Comparison of ENCODE assay signal across 11 mouse cellular contexts in the genomic region with DNA sequence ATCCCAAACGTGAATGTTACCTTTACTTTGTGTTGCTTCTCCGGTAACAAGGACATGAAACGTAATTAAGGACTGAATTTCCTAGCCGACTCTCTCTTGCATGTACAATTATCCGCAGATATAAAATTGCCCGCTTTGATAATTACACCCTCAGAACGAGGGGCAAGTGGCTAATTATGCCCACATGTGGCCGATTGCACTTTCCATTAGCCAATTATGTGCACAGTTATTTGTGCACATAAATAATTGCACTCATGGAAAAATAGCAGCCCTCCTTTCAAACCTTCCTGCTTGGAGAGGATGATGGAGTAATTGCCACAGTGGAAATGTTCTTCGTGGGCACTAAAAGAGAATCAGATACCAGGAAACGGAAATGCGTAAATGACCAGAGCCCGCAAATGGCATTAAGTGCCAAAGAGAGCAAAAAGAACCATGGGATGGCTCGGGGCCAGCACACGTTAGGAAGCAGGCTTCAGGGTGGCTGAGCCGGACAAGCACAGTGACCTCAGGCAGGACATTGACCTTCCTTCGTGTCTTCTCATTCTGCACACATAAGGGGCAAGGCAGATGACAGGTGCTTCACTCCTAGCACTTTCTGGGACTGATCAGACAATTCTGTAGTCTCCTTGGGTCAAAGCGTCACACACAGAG.
A peak's percentile ranks its signal among the peaks of the same experiment; 100 is the strongest.
DNase-seq lines count a peak whose midpoint lies in the region; ATAC-seq and TF ChIP-seq lines count a peak whose summit lies in the region.
"Had no signal": no experiment of that assay in that cellular context is flagged by ENCODE, and none has a peak within 500 bp of the region (broad histone marks: within the 10 kb centered on the region; RNA-seq: fewer than 3 reads in every experiment).

No protein-coding gene starts in this region.

- H3K4me3 ChIP-seq in intestine, embryonic 14.5 days (ENCODE audit: low read depth, low read length): no peak overlapping the region
- H3K4me3 ChIP-seq in intestine, embryonic 16.5 days (ENCODE audit: low read length): no peak overlapping the region
- no peak overlapping the region for H3K4me3 ChIP-seq in midbrain, embryonic 16.5 days (ENCODE audit: low read depth, low read length)
- H3K4me3 ChIP-seq in midbrain, embryonic 11.5 days (ENCODE audit: low read depth, low read length): no peak overlapping the region
- no peak overlapping the region for H3K4me3 ChIP-seq in forebrain, postnatal 0 days (ENCODE audit: low read depth, low read length)
- H3K4me3 ChIP-seq in olfactory bulb, adult 2 months (ENCODE audit: insufficient read depth, low read depth, low read length): no peak overlapping the region
- H3K4me3 ChIP-seq: heart, adult 2 months had no signal

- no peaks in the 10 kb centered on the region for H3K27me3 ChIP-seq in intestine, embryonic 14.5 days (replicated peaks; ENCODE audit: control insufficient read depth, insufficient read depth, low read length)
- no peaks in the 10 kb centered on the region for H3K27me3 ChIP-seq in intestine, embryonic 16.5 days (replicated peaks; ENCODE audit: control insufficient read depth, insufficient read depth, low read length)
- H3K27me3 ChIP-seq in midbrain, embryonic 16.5 days (ENCODE audit: control insufficient read depth, insufficient read depth, low read depth, low read length): no peaks in the 10 kb centered on the region
- H3K27me3 ChIP-seq in midbrain, embryonic 11.5 days (ENCODE audit: control insufficient read depth, insufficient read depth, low read length): no peaks in the 10 kb centered on the region
- H3K27me3 ChIP-seq in forebrain, postnatal 0 days (ENCODE audit: insufficient read depth, low read length): no peaks in the 10 kb centered on the region

- H3K36me3 ChIP-seq in intestine, embryonic 14.5 days (ENCODE audit: control insufficient read depth, insufficient read depth, low read length): no peaks in the 10 kb centered on the region
- no peaks in the 10 kb centered on the region for H3K36me3 ChIP-seq in intestine, embryonic 16.5 days (ENCODE audit: control insufficient read depth, insufficient read depth, low read length)
- H3K36me3 ChIP-seq in midbrain, embryonic 16.5 days (ENCODE audit: control insufficient read depth, insufficient read depth, low read length): no peaks in the 10 kb centered on the region
- H3K36me3 ChIP-seq in midbrain, embryonic 11.5 days (ENCODE audit: control insufficient read depth, insufficient read depth, low read length): no peaks in the 10 kb centered on the region
- H3K36me3 ChIP-seq in forebrain, postnatal 0 days (ENCODE audit: insufficient read depth): no peaks in the 10 kb centered on the region

- H3K9me3 ChIP-seq in intestine, embryonic 14.5 days (ENCODE audit: control insufficient read depth, low read length): 0 out of 2 replicates have a peak, but pooled peaks cover 4% of the 10 kb centered on the region
- no peaks in the 10 kb centered on the region for H3K9me3 ChIP-seq in intestine, embryonic 16.5 days (ENCODE audit: control insufficient read depth, low read length)
- 0 out of 2 replicates have a peak, but pooled peaks cover 2% of the 10 kb centered on the region for H3K9me3 ChIP-seq in midbrain, embryonic 16.5 days (replicated peaks; ENCODE audit: control insufficient read depth, low read length, poor library complexity, severe bottlenecking)
- no peaks in the 10 kb centered on the region for H3K9me3 ChIP-seq in midbrain, embryonic 11.5 days (ENCODE audit: control insufficient read depth, low read length)
- no peaks in the 10 kb centered on the region for H3K9me3 ChIP-seq in forebrain, postnatal 0 days (ENCODE audit: low read length)

- no peak for TF ChIP-seq POLR2A in olfactory bulb, adult 2 months (IDR thresholded peaks at IDR 0.05; ENCODE audit: insufficient read depth, low read depth, low read length)

- H3K9ac ChIP-seq in intestine, embryonic 14.5 days (ENCODE audit: low read length): no peak overlapping the region
- H3K9ac ChIP-seq in intestine, embryonic 16.5 days (ENCODE audit: low read depth, low read length): no peak overlapping the region
- no peak overlapping the region for H3K9ac ChIP-seq in midbrain, embryonic 16.5 days (ENCODE audit: low read depth, low read length)
- H3K9ac ChIP-seq in midbrain, embryonic 11.5 days (ENCODE audit: low read length): no peak overlapping the region
- H3K9ac ChIP-seq in forebrain, postnatal 0 days: no peak overlapping the region
- H3K9ac ChIP-seq: liver, embryonic 14.5 days had no signal

- 82% methylated on average over 17 of the region's 17 CpGs for WGBS in intestine, embryonic 14.5 days
- 82% methylated on average over 17 of the region's 17 CpGs for WGBS in intestine, embryonic 16.5 days
- WGBS in midbrain, embryonic 16.5 days: 62% methylated on average over 17 of the region's 17 CpGs
- WGBS in midbrain, embryonic 11.5 days: 83% methylated on average over 17 of the region's 17 CpGs
- WGBS in forebrain, postnatal 0 days: 24% methylated on average over 17 of the region's 17 CpGs
- 41% methylated on average over 17 of the region's 17 CpGs for WGBS in olfactory bulb, adult 2 months

- H3K27ac ChIP-seq in intestine, embryonic 14.5 days (ENCODE audit: low read depth): no peak overlapping the region
- H3K27ac ChIP-seq in intestine, embryonic 16.5 days (ENCODE audit: low read length): no peak overlapping the region
- peak overlapping the region; percentile 45; the same call in 1 of the 2 replicates for H3K27ac ChIP-seq in midbrain, embryonic 16.5 days (ENCODE audit: low read length)
- H3K27ac ChIP-seq in midbrain, embryonic 11.5 days (ENCODE audit: low read depth, low read length): no peak overlapping the region
- H3K27ac ChIP-seq in forebrain, postnatal 0 days (ENCODE audit: low read depth, low read length): peak overlapping the region; percentile 69
- peak overlapping the region; percentile 82 for H3K27ac ChIP-seq in olfactory bulb, adult 2 months (ENCODE audit: insufficient read depth, low read depth, low read length)
- H3K27ac ChIP-seq: heart, adult 2 months; liver, embryonic 14.5 days had no signal

- ATAC-seq in intestine, embryonic 14.5 days (replicated peaks; ENCODE audit: low FRiP score, low TSS enrichment, low read depth): no peak
- ATAC-seq in intestine, embryonic 16.5 days: no peak
- no peak for ATAC-seq in midbrain, embryonic 16.5 days
- no peak for ATAC-seq in midbrain, embryonic 11.5 days (ENCODE audit: low FRiP score)
- ATAC-seq in forebrain, postnatal 0 days: peak; percentile 17; the same call in 1 of the 2 replicates

- no peak for DNase-seq in intestine, embryonic 14.5 days (ENCODE audit: low spot score)
- DNase-seq in midbrain, embryonic 11.5 days (ENCODE audit: low spot score, missing footprints): no peak
- no peak for DNase-seq in forebrain, postnatal 0 days
- no peak for DNase-seq in lung, adult 18-20 months
- no peak for DNase-seq in adrenal gland, postnatal 4 days (ENCODE audit: low spot score in 2 of 2)
- DNase-seq: adrenal gland, adult 8-10 months had no signal

- peaks cover 4% of the 10 kb centered on the region for H3K4me1 ChIP-seq in intestine, embryonic 14.5 days (replicated peaks; ENCODE audit: control insufficient read depth, insufficient read depth, low read length)
- 0 out of 2 replicates have a peak, but pooled peaks cover 2% of the 10 kb centered on the region for H3K4me1 ChIP-seq in intestine, embryonic 16.5 days (ENCODE audit: control insufficient read depth, insufficient read depth, low read length)
- H3K4me1 ChIP-seq in midbrain, embryonic 16.5 days (ENCODE audit: control insufficient read depth, insufficient read depth, low read length): peaks cover 11% of the 10 kb centered on the region; the same call in 1 of the 2 replicates
- H3K4me1 ChIP-seq in midbrain, embryonic 11.5 days (ENCODE audit: control insufficient read depth, insufficient read depth, low read length): no peaks in the 10 kb centered on the region
- peaks cover 8% of the 10 kb centered on the region for H3K4me1 ChIP-seq in forebrain, postnatal 0 days (ENCODE audit: insufficient read depth)
- H3K4me1 ChIP-seq in olfactory bulb, adult 2 months (ENCODE audit: control insufficient read depth, insufficient read depth, low read length): peaks cover 5% of the 10 kb centered on the region

- peak overlapping the region; percentile 36; the same call in 1 of the 2 replicates for H3K4me2 ChIP-seq in intestine, embryonic 14.5 days (ENCODE audit: low read length)
- no peak overlapping the region for H3K4me2 ChIP-seq in intestine, embryonic 16.5 days (ENCODE audit: low read depth, low read length)
- peak overlapping the region; percentile 32 for H3K4me2 ChIP-seq in midbrain, embryonic 16.5 days (ENCODE audit: low read length)
- H3K4me2 ChIP-seq in midbrain, embryonic 11.5 days: no peak overlapping the region
- H3K4me2 ChIP-seq in forebrain, postnatal 0 days (ENCODE audit: low read depth): peak overlapping the region; percentile 32

- TF ChIP-seq CTCF in forebrain, postnatal 0 days (IDR thresholded peaks at IDR 0.05; ENCODE audit: low read depth): no peak
- no peak for TF ChIP-seq CTCF in olfactory bulb, adult 2 months (IDR thresholded peaks at IDR 0.05; ENCODE audit: insufficient read depth, low read depth, low read length)

Comparison
In these comparisons a context has a peak if more than half of its experiments do, and no peak if none do; other contexts are left out.
1. H3K27ac ChIP-seq: peak in midbrain, embryonic 16.5 days (single experiment), forebrain, postnatal 0 days (single experiment) and olfactory bulb, adult 2 months (single experiment); none in intestine, embryonic 14.5 days (single experiment), intestine, embryonic 16.5 days (single experiment) and midbrain, embryonic 11.5 days (single experiment).
2. H3K4me2 ChIP-seq: peak in intestine, embryonic 14.5 days (single experiment), midbrain, embryonic 16.5 days (single experiment) and forebrain, postnatal 0 days (single experiment); none in intestine, embryonic 16.5 days (single experiment) and midbrain, embryonic 11.5 days (single experiment).